Mouse (Mus musculus): ENCODE measurements around the gene Lrrfip1. TPM values are rescaled to one million over a fixed set of nuclear protein-coding genes. Genes with fewer than 3 reads are reported as not detected.

The Lrrfip1 gene
- polyA plus RNA-seq, 1 experiment: 12.2 TPM

GRCm38 (mm10) chr1:91051461-91052094 lies 53.0 kb downstream of the Lrrfip1 start:
- TF ChIP-seq GATA1 (IDR thresholded peaks at IDR 0.05; ENCODE audit: borderline replicate concordance, low read length) (no peak), FLI1 (IDR thresholded peaks at IDR 0.05; ENCODE audit: low read length) (no peak)
- H3K4me3 ChIP-seq (replicated peaks): peak overlapping the region; percentile 95
- H3K9me3 ChIP-seq: no peaks in the 10 kb centered on the region
- peaks cover 4% of the 10 kb centered on the region for H3K27me3 ChIP-seq (replicated peaks)
- H3K36me3 ChIP-seq (replicated peaks; ENCODE audit: low read length): peaks cover 3% of the 10 kb centered on the region
- peaks cover 71% of the 10 kb centered on the region for H3K4me1 ChIP-seq

DNA sequence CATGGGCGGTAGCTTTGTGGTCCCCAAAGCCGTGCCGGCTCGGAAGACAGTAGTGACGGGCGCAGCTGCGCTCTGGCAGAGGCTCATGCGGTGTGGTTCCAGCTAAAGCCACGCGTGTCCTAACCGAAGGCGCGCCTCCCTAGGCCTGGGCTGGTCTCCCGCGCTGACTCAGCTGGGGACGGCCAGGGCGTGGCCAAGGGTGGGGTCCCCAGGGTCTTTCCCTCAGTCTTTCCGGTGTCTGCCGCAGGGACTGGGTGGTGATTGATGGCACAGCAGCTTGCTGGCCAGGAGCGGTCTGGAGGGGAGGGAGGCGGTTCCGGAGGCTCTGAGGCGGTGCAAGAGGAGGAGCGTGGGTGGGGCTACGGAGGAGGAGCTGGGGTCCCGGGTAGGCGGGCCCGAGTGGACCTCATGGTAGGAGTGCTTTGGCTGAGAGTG lies 54.2 kb downstream of the Lrrfip1 start:
- peaks cover 3% of the 10 kb centered on the region for H3K36me3 ChIP-seq (replicated peaks; ENCODE audit: low read length)
- no peaks in the 10 kb centered on the region for H3K27me3 ChIP-seq (replicated peaks)
- H3K4me3 ChIP-seq (replicated peaks): peak overlapping the region; percentile 95
- TF ChIP-seq FLI1 (IDR thresholded peaks at IDR 0.05; ENCODE audit: low read length) (no peak), GATA1 (IDR thresholded peaks at IDR 0.05; ENCODE audit: borderline replicate concordance, low read length) (no peak)
- no peaks in the 10 kb centered on the region for H3K9me3 ChIP-seq
- peaks cover 78% of the 10 kb centered on the region for H3K4me1 ChIP-seq

- H3K9me3 ChIP-seq: no peaks in the 10 kb centered on the region
These were observed 54.9 kb downstream of the Lrrfip1 start for GRCm38 (mm10) chr1:91053218-91054073.

DNA sequence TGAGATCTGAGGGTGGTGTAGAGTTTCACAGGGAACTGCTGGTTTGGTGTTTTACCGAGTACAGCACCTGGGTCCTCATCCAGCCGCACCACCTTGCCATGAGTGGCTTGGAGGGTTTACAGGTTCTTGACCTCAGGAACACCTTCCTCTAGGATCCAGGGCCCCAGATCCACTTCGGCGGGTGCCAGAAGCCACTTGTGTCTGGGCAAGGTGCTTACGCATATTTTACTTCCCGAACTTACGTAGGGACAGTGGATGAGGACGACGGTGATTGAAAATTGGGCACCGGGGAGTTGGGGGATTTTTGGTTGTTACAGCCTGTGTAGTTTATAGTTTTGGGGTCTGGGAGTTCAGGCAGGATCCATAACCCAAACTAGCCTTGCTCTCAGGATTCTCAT lies 55.5 kb downstream of the Lrrfip1 start:
- Histone ChIP-seq H3K4me3 (replicated peaks) (peak overlapping the region; percentile 95), H3K27me3 (replicated peaks) (no peaks in the 10 kb centered on the region), H3K36me3 (replicated peaks; ENCODE audit: low read length) (peaks cover 5% of the 10 kb centered on the region), H3K9me3 (no peaks in the 10 kb centered on the region), H3K4me1 (peaks cover 88% of the 10 kb centered on the region)
- TF ChIP-seq GATA1 (IDR thresholded peaks at IDR 0.05; ENCODE audit: borderline replicate concordance, low read length) (no peak), FLI1 (IDR thresholded peaks at IDR 0.05; ENCODE audit: low read length) (no peak)

More at GRCm38 (mm10) chr1:91053218-91054073, 54.9 kb downstream of the Lrrfip1 start:
- Histone ChIP-seq H3K36me3 (replicated peaks; ENCODE audit: low read length) (peaks cover 5% of the 10 kb centered on the region), H3K27me3 (replicated peaks) (no peaks in the 10 kb centered on the region), H3K4me1 (peaks cover 85% of the 10 kb centered on the region), H3K4me3 (replicated peaks) (peak overlapping the region; percentile 95)
- TF ChIP-seq GATA1 (IDR thresholded peaks at IDR 0.05; ENCODE audit: borderline replicate concordance, low read length): no peak
- TF ChIP-seq FLI1 (IDR thresholded peaks at IDR 0.05; ENCODE audit: low read length): no peak

DNA sequence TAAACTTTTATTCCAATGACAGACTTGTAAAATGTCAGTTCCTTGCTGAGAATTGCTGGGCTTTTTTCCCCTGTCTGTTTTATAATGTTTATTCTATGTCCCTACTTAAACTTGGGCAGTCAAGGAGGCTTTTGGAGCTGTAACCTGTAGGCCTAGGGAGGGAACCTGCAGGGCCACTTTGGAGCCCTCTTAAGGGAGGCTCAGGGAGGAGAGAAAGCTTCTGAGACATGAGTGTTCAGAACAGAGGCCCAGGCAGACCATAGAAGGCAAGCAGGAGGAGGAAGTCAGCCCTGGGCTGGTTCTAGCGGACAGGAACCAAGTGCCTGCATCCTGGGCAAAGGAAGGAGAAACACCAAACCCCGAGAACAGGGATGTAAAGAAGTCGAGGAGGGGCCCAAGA lies 56.3 kb downstream of the Lrrfip1 start:
- peak overlapping the region; percentile 95 for H3K4me3 ChIP-seq (replicated peaks)
- H3K36me3 ChIP-seq (replicated peaks; ENCODE audit: low read length): peaks cover 8% of the 10 kb centered on the region
- TF ChIP-seq FLI1 (IDR thresholded peaks at IDR 0.05; ENCODE audit: low read length): no peak
- no peak for TF ChIP-seq GATA1 (IDR thresholded peaks at IDR 0.05; ENCODE audit: borderline replicate concordance, low read length)
- peaks cover 88% of the 10 kb centered on the region for H3K4me1 ChIP-seq
- H3K27me3 ChIP-seq (replicated peaks): no peaks in the 10 kb centered on the region
- no peaks in the 10 kb centered on the region for H3K9me3 ChIP-seq

DNA sequence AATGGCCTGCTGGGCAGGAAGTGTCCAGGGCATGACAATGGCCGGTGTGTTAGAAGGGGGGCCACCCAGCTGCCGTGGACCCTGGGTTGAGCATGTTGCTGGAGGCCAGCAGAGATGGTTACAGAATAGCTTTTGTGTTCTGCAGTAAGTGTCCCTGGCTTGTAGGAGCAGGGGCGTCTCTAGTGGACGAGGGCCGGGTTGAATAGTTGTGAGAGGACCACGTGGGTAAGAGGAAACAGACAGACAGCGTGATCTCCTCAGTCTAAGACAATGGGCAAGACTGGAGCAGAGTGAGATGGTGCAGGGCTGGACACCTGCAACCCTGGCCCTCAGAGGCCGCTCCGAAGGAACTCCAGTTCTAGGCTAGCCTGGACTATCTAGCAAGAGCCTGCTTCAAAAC lies 57.2 kb downstream of the Lrrfip1 start:
- Histone ChIP-seq H3K4me1 (peaks cover 88% of the 10 kb centered on the region), H3K4me3 (replicated peaks) (peak overlapping the region; percentile 95), H3K9me3 (no peaks in the 10 kb centered on the region), H3K27me3 (replicated peaks) (no peaks in the 10 kb centered on the region), H3K36me3 (replicated peaks; ENCODE audit: low read length) (peaks cover 10% of the 10 kb centered on the region)
- no peak for TF ChIP-seq FLI1 (IDR thresholded peaks at IDR 0.05; ENCODE audit: low read length)
- no peak for TF ChIP-seq GATA1 (IDR thresholded peaks at IDR 0.05; ENCODE audit: borderline replicate concordance, low read length)

DNA sequence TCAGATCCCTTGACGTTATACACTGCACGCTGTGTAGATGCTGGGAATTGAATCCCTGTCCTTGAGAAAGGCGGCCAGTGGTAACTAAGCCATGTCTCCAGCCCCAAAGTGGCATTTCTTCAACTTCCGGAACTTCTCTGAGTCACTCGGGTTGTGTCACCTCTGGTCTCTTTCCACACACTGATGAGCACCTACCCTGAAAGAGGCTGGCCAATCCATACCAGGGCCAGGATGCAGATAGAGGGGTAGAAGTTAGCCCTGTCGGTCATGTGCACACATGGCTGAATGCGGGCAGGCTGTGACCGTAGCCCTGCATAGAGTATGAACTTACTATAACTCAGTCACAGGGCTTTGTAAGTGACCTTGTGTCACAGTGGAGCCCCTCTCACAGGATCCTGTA lies 57.9 kb downstream of the Lrrfip1 start:
- Histone ChIP-seq H3K27me3 (replicated peaks) (no peaks in the 10 kb centered on the region), H3K36me3 (replicated peaks; ENCODE audit: low read length) (peaks cover 14% of the 10 kb centered on the region), H3K4me1 (peaks cover 90% of the 10 kb centered on the region), H3K4me3 (replicated peaks) (peak overlapping the region; percentile 95), H3K9me3 (no peaks in the 10 kb centered on the region)
- TF ChIP-seq FLI1 (IDR thresholded peaks at IDR 0.05; ENCODE audit: low read length): no peak
- TF ChIP-seq GATA1 (IDR thresholded peaks at IDR 0.05; ENCODE audit: borderline replicate concordance, low read length): no peak

GRCm38 (mm10) chr1:91057311-91058245 lies 59.0 kb downstream of the Lrrfip1 start:
- H3K9me3 ChIP-seq: no peaks in the 10 kb centered on the region
- peaks cover 90% of the 10 kb centered on the region for H3K4me1 ChIP-seq
- no peak for TF ChIP-seq FLI1 (IDR thresholded peaks at IDR 0.05; ENCODE audit: low read length)
- no peak for TF ChIP-seq GATA1 (IDR thresholded peaks at IDR 0.05; ENCODE audit: borderline replicate concordance, low read length)
- peak overlapping the region; percentile 88 for H3K4me3 ChIP-seq (replicated peaks)
- peaks cover 17% of the 10 kb centered on the region for H3K36me3 ChIP-seq (replicated peaks; ENCODE audit: low read length)
- no peaks in the 10 kb centered on the region for H3K27me3 ChIP-seq (replicated peaks)

DNA sequence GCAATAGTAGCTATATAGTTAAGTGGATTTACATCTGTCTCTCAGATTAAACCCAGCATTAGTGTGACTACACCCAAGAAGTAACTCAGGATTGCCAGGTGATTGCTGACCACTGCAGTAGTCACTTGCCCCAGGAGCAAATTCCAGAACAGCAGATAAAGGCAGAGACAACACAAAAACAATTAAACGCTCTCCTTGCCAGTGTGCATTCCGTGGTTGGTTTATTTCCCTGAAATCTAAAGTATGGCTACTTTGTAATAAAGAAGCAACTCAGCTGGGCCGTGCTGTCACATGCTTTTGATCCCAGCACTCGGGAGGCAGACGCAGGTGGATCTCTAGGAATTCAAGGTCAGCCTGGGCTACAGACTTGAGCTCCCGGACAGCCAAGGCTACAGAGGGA lies 59.7 kb downstream of the Lrrfip1 start:
- TF ChIP-seq FLI1 (IDR thresholded peaks at IDR 0.05; ENCODE audit: low read length): no peak
- no peak for TF ChIP-seq GATA1 (IDR thresholded peaks at IDR 0.05; ENCODE audit: borderline replicate concordance, low read length)
- peaks cover 95% of the 10 kb centered on the region for H3K4me1 ChIP-seq
- H3K27me3 ChIP-seq (replicated peaks): no peaks in the 10 kb centered on the region
- peak overlapping the region; percentile 28 for H3K4me3 ChIP-seq (replicated peaks)
- H3K36me3 ChIP-seq (replicated peaks; ENCODE audit: low read length): peaks cover 24% of the 10 kb centered on the region
- no peaks in the 10 kb centered on the region for H3K9me3 ChIP-seq

Measured in megakaryocyte, embryonic 14.5 days (primary cell).